Mouse (Mus musculus) ES-Bruce4 (cell line): ENCODE data around the gene Smarcd1.

Experiments
- CTCF ChIP-seq: IDR thresholded peaks from one replicate; pipeline ENCODE4 v1.8.1; 2011; ENCODE audit warnings: low read depth, low read length
- POLR2A ChIP-seq: IDR thresholded peaks from one replicate; pipeline ENCODE4 v1.8.1; 2011; ENCODE audit warnings: low read length; ENCODE audit not compliant: insufficient read depth

GRCm38 (mm10) chr15:99714858-99715257, 12.9 kb downstream of the Smarcd1 start:
- TF ChIP-seq POLR2A (no peak), CTCF (peak; percentile 93)
